Mouse (Mus musculus) layer of hippocampus, adult 9-11 months (tissue): Measurements from ENCODE around the gene Itpr1.

Experiments used
- DNase-seq: peaks from one replicate; pipeline ENCODE4 v3.0.0; 2022

The Itpr1 gene

GRCm38 (mm10) chr6:108448864-108449263 lies 236.0 kb downstream of the Itpr1 start:
- DNase-seq, result no peak

GRCm38 (mm10) chr6:108451536-108451935 lies 238.6 kb downstream of the Itpr1 start:
- peak; percentile 26 for DNase-seq

GRCm38 (mm10) chr6:108453618-108454017 lies 240.7 kb downstream of the Itpr1 start:
- no peak for DNase-seq

GRCm38 (mm10) chr6:108454061-108454891 lies 241.4 kb downstream of the Itpr1 start:
- peak; percentile 89 for DNase-seq

GRCm38 (mm10) chr6:108454979-108455836 lies 242.3 kb downstream of the Itpr1 start:
- DNase-seq, result no peak

GRCm38 (mm10) chr6:108456231-108457062 lies 243.6 kb downstream of the Itpr1 start:
- peak; percentile 80 for DNase-seq

GRCm38 (mm10) chr6:108457063-108457405 lies 244.1 kb downstream of the Itpr1 start:
- DNase-seq, result peak; percentile 74

- DNase-seq, result no peak
Observed at GRCm38 (mm10) chr6:108457516-108458181, 244.8 kb downstream of the Itpr1 start.

- no peak for DNase-seq
Observed at GRCm38 (mm10) chr6:108458182-108458571, 245.3 kb downstream of the Itpr1 start.

GRCm38 (mm10) chr6:108458826-108459225 lies 245.9 kb downstream of the Itpr1 start:
- no peak for DNase-seq

GRCm38 (mm10) chr6:108464308-108464979 lies 251.5 kb downstream of the Itpr1 start:
- DNase-seq, result no peak

GRCm38 (mm10) chr6:108465159-108465558 lies 252.3 kb downstream of the Itpr1 start:
- DNase-seq, result no peak

GRCm38 (mm10) chr6:108466061-108466531 lies 253.2 kb downstream of the Itpr1 start:
- DNase-seq, result no peak

- DNase-seq, result no peak
Observed at GRCm38 (mm10) chr6:108467597-108467996, 254.7 kb downstream of the Itpr1 start.

GRCm38 (mm10) chr6:108468226-108468825 lies 255.4 kb downstream of the Itpr1 start:
- DNase-seq, result no peak

- no peak for DNase-seq
Observed at GRCm38 (mm10) chr6:108471878-108472277, 259.0 kb downstream of the Itpr1 start.

- no peak for DNase-seq
Observed at GRCm38 (mm10) chr6:108472748-108473147, 259.9 kb downstream of the Itpr1 start.

- no peak for DNase-seq
Observed at GRCm38 (mm10) chr6:108476797-108477235, 263.9 kb downstream of the Itpr1 start.

- no peak for DNase-seq
Observed at GRCm38 (mm10) chr6:108477602-108478001, 264.7 kb downstream of the Itpr1 start.

- DNase-seq, result no peak
Observed at GRCm38 (mm10) chr6:108481190-108481589, 268.3 kb downstream of the Itpr1 start.

- no peak for DNase-seq
Observed at GRCm38 (mm10) chr6:108482464-108482863, 269.6 kb downstream of the Itpr1 start.
